Mouse (Mus musculus) liver, postnatal 0 days (tissue): Measurements from ENCODE around the gene Kcnc1.

Experiments
- CTCF ChIP-seq: sonication (generic); IDR thresholded peaks from 2 replicates; pipeline ENCODE4 v1.5.1; 2016; ENCODE audit warnings: antibody characterized with exemption, low read depth
- EP300 ChIP-seq: IDR thresholded peaks from 2 replicates; pipeline ENCODE4 v1.6.1; 2016; ENCODE audit warnings: antibody characterized with exemption, low read depth, mild to moderate bottlenecking

- no peak for TF ChIP-seq EP300
- no peak for TF ChIP-seq CTCF
Observed at GRCm38 (mm10) chr7:46397732-46398333, 1.5 kb downstream of the Kcnc1 start.
